Mouse (Mus musculus): ENCODE data around the gene Timp2.
"Not testable (repeated sequence)": the region's sequence is repeated elsewhere in the genome, so short reads cannot be mapped to it uniquely, and the experiment has no call there.

Gene Timp2

DNA sequence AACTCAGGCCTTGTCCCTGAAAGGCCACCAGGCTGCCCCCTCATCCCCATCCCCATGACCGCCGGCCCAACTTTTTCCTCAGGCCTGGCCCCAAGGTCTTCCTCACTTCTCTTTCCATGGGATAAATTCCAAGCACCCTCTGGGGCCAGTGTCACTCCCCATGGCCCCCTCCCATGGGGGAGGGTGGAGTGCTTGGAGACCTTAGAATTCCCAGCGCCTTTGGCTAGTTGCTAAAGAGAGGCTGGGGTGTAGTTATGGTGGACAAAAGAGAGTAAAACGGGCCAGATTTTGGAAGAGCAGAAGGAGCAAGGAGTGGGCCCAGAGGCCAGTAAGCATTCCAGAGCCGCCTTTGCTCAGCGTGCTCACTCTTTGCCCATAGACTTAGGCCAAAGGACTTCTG lies at the start of gene Timp2:
TSS of gene Timp2 (minus strand) at position 101 of the 400 bp plus-strand sequence.
- no peak for DNase-seq

DNA sequence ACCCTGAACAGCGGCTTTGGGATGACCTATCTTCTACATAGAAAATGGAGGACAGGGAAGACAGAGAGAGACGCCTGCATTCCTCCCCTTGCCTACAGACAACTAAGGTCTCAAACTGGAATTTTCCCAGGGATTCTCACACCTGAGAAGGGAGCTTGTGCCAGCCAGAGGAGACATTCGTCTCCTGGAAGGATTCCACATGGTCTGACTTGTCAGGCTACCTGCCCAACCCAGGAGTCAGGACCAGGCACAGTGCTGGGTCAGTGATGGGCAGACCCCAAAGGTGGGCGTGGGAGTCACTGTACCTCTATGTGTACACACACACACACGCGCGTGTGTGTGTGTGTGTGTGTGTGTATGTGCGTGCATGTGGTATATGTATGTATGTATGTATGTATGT lies 49.8 kb upstream of the Timp2 start:
- no peak for DNase-seq

- DNase-seq, result peak; percentile 8
These were observed 48.7 kb upstream of the Timp2 start for GRCm38 (mm10) chr11:118403951-118404899.

- DNase-seq, result no peak
These were observed 47.6 kb upstream of the Timp2 start for GRCm38 (mm10) chr11:118403183-118403582.

DNA sequence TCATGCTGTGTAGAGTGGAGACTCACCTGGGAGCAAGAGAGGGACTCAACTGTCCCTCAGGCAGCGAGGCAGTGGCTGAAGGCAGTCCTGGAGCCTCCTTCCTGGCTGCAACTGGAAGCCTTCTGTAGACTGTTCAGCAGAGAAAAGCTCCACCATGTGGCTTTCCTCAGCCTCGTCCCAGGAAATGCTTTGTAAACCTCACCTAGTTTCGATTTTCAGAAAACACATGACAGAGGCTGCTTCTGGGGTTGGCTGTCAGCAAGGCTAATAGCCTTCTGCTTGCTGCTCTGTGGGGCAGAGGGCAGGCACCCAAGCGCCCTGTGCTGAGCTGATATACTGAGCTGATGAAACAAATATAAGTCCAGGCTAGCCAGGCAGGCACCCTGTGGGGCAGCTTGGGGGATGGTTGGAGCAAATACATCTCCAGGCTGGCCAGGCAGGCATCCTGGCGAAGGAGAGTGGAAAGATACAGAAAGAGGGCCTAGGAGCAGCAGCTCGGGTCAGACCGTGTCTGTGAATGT lies 46.3 kb upstream of the Timp2 start, which contains the start of gene Lgals3bp:
TSS of gene Lgals3bp (minus strand) at position 333 of the 521 bp plus-strand sequence.
- peak; percentile 83 for DNase-seq

DNA sequence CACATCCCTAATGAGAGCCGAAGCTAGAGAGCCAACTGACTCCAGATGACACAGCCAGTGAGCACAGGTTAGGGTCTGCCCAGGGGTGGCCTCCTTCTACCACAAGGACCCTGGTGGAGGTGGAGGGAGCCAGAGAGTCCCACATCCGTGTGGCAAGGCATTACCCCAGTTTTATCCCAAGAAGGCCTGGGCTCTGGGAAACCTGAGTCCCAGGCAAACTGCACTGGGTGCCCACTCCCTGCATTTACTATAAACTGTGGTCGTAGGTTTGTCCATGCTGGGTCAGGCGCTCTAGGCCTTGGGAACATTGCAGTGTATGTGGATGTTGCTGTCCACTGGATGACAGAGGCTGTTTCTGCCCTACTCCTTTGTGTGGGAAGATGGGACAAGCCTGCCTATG lies 45.7 kb upstream of the Timp2 start:
- DNase-seq, result no peak

GRCm38 (mm10) chr11:118400566-118400936 lies 45.0 kb upstream of the Timp2 start:
- no peak for DNase-seq

DNA sequence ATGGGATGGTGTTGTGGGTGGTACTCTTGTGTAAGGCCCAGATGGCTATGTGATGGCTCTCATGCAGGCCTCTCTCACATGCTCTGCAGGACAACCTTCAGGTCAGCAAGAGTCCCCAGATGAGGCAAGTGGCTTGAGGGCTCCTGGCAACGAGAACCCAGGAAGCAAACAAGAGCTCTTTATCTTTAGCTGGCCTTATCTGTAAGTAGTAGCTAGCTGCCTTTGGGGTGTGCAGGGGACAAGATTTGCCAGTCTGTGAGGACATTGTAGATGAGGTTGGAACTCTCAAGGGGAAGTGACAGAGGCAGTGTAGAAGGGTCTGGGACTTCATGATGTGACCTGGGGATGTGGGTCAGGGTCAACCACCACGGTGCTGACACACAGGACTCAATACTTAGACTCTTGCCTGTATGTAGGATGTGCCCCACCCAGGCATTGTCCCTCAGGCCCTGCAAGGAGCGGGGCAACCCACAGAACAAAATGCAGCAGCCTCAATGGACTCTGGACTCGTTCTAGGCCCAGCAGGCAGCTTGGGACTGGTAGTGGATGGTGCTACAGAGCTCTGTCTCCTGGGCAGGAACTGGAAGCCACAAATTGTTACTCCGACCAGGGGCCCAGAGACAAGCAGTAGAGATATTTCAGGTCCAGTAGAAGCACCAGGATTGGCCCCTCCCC lies 44.5 kb upstream of the Timp2 start:
- no peak for DNase-seq

DNA sequence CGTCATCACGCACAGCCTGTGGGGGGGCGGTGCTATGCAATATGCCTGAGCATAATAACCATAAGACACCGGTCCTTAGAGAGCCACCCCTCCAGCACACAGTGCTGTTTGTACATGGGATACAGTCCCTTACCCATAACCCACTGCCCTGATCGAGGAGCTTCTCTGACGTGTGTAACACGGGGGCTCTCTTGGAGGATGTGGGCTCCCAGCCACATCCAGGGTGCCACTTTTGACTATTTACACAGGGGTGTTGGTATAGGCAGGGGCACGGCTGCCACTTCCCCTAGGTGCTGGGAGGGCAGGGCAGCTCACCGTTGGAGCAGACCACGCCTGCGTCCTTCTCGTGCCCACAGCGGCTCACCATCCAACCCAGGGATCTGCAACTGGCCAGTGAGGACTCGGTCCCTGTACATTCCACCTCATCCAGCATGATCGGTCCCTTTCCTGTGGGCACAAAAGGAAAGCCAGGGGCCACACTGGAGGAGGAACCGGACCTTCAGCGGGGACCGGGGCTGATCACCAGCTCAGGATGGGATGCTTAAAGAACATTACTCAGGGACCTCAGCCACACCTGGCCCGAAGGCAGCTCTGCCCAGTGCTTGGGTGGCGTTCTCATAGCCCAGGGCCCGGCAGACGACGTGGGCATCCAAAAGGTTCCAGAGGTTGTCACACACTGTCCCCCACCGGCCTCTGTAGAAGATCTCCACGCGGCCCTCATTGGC lies 42.4 kb upstream of the Timp2 start:
- DNase-seq, result no peak

DNA sequence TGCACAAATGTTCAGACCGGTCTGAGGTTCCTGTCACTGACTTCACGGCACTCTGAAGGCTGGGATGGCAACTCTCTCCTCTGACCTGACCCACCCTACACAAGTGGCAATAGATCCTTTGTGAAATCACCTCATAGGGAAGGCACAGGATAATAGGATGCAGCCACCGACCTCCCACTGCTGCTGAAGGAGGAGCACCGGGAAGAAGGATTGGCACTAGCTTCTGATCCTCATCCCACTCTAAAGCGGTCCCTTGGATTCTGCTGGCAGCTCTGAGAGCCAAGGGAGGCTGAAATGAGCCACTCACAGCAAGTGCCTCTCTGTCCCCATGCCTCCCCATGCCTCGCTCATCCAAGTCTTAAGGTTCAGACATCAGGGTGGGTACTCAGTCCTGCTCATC lies 39.0 kb upstream of the Timp2 start:
- no peak for DNase-seq

DNA sequence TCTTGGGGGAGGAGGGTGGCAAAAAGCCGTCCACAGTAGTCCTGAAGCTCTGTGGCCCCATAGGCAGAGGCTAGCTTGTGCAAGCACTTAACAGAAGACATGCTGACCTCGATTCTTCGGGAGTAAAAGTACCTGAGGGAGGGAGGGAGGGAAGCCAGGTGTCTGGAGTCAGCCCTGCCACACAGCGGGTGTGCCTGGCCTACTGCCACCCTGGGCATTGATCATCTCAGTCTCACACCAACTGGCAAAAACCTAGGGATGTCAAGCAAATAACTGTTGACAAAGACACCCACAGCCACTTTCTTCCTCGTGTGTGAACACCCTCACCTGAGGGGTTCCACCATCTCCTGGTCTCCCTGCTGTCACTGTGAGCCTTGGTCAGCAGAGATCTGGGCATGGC lies 38.5 kb upstream of the Timp2 start:
- DNase-seq, result no peak

DNA sequence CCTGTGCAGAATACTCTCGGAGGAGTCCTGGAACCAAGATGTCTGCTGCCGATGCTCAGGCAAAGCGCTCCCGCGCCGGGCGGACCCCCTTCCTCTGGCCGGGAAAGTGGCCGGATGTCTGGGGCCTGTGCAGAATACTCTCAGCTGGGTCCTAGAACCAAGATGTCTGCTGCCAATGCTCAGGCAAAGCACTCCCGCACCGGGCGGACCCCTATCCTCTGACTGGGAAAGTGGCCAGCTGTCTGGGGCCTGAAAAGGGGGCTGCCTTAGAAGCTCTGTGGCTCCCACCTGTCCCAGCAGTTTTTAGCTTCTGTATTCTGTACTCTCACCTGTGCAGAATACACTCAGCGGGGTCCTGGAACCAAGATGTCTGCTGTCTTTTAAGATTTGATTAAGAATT lies 32.3 kb upstream of the Timp2 start:
- not testable (repeated sequence) for DNase-seq

DNA sequence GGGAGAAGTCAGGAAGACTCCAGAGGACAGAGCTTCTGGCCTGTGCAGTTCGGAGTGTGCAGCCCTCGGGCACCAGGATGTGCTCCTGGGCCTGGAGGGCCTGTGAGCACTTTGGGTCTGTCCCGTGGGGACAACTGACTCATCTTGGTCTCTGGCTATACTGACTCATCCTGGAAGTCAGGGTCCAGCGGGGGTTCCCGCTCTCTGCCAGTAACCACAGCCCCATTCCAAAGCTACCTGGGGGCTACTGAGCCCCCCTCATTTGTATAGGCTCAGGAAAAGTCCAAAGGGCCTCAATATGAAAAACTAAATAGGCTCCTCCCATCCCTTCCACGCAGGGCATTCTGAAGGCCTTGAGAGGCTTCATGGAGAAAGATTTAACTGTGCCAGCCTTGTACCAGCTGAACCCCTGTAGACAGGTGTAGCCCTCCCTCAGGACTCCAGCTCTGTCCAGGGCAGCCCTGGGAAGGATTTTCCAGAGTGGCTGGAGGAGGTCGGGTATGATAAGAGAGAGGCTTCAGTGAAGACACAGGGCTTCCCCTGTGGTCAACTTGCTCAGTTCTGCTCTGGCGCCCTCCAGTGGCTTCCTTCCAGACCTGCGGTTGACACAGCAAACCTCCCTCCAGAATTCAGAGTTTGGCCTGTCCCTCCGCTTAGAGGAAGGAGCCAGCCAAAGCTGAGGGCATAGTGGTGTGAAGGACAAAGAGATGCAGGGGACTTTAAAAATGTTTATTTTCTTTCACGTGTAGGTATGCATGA lies 23.9 kb upstream of the Timp2 start:
- peak; percentile 56 for DNase-seq

DNA sequence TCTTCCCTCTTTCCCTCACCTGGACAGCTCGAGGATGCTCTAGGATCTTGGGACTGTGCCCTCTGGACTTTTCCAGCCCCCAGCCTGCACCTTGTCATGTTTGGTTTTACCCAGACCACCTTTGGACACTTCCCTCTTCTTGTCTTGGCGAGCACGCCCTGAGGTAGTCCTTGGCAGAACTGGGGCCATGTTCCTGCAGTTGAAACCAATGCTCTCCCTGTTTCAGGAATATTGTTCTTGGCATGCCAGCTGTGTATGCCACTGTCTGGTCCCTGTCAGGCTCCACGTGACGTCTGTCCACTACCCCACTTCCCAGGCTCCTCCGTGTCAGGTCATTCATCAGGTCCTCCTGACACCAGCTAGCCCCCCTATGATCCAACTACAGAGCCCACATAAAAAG lies 23.1 kb upstream of the Timp2 start:
- DNase-seq, result no peak

- DNase-seq, result not testable (repeated sequence)
These were observed 20.8 kb upstream of the Timp2 start for GRCm38 (mm10) chr11:118376323-118376722.

- DNase-seq, result no peak
These were observed 20.3 kb upstream of the Timp2 start for GRCm38 (mm10) chr11:118375881-118376280.

GRCm38 (mm10) chr11:118375461-118375860 lies 19.9 kb upstream of the Timp2 start:
- DNase-seq, result no peak

DNA sequence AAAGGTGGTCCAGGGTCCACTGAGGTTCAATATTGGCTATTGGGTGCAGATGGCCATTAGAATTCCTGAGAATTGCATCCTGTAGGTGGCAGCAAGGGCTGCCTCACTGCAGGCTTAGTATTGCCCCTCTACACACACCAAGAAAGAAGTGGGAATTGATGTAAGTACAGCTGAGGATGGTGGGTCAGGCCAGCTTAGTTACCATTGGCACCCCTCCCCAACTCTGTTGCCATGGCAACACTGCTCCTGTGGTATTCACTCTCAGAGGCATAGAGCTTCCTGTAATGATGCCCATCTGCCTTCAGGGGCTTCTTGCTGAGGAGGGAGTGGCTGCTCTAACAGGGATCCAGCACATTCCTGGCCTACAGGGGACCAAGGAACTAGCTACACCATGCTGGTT lies 19.5 kb upstream of the Timp2 start:
- DNase-seq, result no peak

DNA sequence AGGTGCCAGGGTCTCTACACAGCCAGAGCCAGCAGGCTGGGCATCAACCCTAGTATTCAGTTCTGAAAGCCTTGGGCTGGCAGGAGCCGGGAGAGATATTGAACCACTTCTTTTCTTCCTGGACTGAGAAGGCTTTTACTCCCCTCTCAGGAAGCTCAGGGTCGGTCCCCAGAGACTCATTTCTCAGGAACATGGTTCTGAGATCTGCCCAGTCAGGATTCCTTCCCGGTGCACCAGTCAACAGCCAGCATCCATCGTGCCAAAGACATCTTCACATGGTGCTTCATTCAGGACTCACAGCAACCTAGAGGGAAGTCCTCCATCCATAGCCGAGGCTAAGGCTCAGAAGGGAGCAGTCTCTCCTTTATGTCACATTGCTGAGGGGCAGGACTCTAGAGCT lies 19.0 kb upstream of the Timp2 start:
- no peak for DNase-seq

DNA sequence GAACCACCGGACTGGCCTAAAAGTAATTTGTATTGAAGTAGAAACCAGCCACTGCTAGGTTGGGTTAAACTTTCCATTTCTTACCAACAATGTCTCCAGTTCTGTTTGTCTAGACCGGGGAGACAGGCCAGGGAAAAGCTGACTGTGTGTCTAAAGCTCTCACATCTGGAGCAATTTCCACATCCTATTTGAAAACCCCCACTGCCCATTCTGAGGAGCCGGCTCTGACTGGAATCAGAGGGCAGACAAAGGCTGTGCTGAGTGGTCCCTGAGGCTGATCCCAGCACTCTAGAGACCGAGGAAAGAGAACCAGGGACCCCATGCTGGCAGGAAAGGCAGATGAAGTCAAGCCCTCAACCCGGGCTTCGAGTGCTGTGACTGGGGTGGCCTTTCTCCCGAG lies 17.1 kb upstream of the Timp2 start:
- DNase-seq, result no peak

- no peak for DNase-seq
These were observed 16.3 kb upstream of the Timp2 start for GRCm38 (mm10) chr11:118371876-118372275.

- no peak for DNase-seq
These were observed 14.1 kb upstream of the Timp2 start for GRCm38 (mm10) chr11:118369657-118370056.
